Mouse (Mus musculus) left cerebral cortex, postnatal 25 days (tissue): ENCODE measurements around the gene Dido1. TPM values are rescaled to one million over a fixed set of nuclear protein-coding genes. Genes with fewer than 3 reads are reported as not detected.

Source experiments
- DNase-seq, 2 experiments: peaks; one replicate each; pipeline ENCODE4 v3.0.0; 2022; ENCODE audit warnings: low spot score in 2 of 2, mixed read lengths in 1 of 2
- intact Hi-C: fragments of 180-260 bp; cut with DNase I; formaldehyde crosslinking; loops from one replicate; pipeline ENCODE4 v1.15.1; 2025
- total RNA-seq, 2 experiments: library from RNA; stranded (reverse); gene quantifications; 2 replicates each; pipeline ENCODE4 v1.2.3; 2021

Gene Dido1
- total RNA-seq, 2 experiments from 2014 or later: 54.3 to 55.6 TPM

DNA sequence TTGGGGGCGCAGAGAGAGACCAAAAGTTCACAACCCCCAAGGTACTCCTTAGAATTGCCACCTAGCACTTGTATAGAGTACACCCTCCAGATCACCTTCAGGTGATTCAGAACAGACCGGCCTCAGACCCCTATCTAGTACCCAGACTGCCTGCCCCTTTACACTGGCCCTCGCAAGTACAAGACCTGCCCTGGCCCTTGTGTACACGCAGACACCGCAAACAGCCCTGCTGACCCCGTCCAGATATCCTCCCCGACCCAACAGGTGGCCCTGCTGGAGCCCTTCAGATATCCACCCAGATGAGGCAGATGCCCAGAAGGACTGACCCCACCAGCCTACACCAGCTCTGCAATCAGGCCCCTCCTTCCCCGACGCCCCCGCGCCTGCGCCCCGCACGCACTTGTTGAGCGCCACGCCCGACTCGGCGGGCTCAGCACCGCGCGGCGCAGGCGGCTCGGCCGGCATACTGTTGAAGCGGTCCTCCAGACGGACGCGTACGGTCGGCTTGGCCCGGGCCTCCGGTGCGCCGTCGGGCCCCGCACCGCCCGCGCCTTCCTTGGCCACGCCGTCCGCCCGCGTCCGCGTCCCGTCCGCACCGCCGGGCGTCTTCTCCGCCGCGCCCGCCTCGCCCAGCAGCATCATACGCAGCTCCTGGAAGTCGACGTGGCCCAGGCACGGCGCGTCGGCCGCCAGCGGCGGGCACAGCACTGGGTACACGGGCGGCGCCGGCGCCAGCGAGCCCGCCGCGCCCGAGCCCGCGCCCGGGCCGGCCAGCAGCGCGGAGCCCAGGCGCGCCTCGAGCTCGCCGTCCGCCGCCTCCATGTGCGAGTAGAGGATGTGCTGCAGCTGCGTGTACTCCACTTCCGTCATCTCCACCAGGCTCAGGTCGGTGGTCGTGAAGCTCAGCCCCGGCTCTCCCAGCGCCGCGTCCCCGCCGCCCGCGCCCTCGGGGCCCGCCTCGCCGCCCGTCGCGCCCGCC, 67.9 kb downstream of the Dido1 start:
- intact Hi-C loops: no loop called here
- no peak for DNase-seq

DNA sequence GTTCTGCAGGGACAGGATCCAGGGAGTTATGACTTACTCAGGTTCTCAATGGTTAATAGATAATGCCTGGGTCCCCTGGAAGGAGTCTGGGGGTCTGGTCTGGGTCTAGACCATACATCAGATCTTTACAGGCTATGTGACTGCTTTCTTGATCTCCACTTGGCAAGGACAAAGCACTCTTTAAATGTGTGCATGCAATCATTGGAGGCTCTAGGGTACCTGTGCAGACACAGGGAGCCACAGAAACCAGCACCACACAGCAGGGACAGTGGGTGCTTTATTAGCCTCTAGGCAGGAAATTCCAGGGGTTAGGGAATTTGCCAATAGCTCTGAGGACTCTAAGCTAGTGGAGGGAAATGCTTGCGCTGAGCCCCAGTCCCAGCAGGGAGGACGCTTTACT, 97.9 kb downstream of the Dido1 start:
- intact Hi-C loops: no loop called here
- no peak for DNase-seq

DNA sequence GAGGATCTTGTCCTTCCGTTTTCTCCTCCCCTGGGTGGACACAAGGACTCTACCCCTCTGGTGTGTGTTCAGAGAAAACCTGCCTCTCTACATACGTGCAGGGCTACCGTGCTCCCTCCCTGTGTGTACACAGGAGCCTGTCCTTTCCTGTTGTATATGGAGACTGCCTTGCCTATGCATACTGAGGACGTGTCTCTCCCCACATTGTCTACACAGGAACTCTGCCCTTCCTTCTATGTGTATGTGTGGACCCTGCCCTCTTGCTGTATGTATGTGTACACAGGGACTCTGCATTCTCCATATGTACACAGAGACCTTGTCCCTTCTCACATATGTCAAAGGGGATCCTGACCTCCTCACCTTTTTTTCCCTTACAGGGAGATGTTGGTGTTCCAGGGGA, 99.5 kb downstream of the Dido1 start:
- no peak for DNase-seq
- intact Hi-C loops: no loop called here

Other genes starting within 250 kb of the Dido1 start
- 1 to 10 TPM; 7.1 to 9.2 TPM for gene Ntsr1, start 210.0 kb downstream of the Dido1 start, total RNA-seq
- gene Mrgbp, start 128.7 kb downstream of the Dido1 start, total RNA-seq: 10 to 100 TPM; 15.5 to 20.1 TPM
- 10 to 100 TPM; 41.6 to 41.8 TPM for gene Ogfr, start 120.8 kb downstream of the Dido1 start, total RNA-seq
- 10 to 100 TPM; 11.0 to 12.7 TPM for gene Col9a3, start 112.2 kb downstream of the Dido1 start, total RNA-seq
- 1 to 10 TPM; 1.5 to 1.7 TPM for gene Tcfl5, start 67.3 kb downstream of the Dido1 start, total RNA-seq
- gene Gid8, start 118 bp upstream of the Dido1 start, total RNA-seq: 10 to 100 TPM; 62.4 to 64.9 TPM
- under 1 TPM; 0.30 to 0.53 TPM for gene Slc17a9, start 15.3 kb upstream of the Dido1 start, total RNA-seq
- gene Bhlhe23, start 66.9 kb upstream of the Dido1 start, total RNA-seq: under 1 TPM in 1 of 2 experiments, not detected in 1; 0.16 TPM
- 10 to 100 TPM; 60.6 to 62.8 TPM for gene Ythdf1, start 210.9 kb upstream of the Dido1 start, total RNA-seq
- gene Birc7, start 219.0 kb upstream of the Dido1 start, total RNA-seq: not detected
- 10 to 100 TPM; 36.0 to 37.9 TPM for gene Nkain4, start 244.7 kb upstream of the Dido1 start, total RNA-seq